Mouse (Mus musculus): ENCODE data around the gene Aars2.

DNA sequence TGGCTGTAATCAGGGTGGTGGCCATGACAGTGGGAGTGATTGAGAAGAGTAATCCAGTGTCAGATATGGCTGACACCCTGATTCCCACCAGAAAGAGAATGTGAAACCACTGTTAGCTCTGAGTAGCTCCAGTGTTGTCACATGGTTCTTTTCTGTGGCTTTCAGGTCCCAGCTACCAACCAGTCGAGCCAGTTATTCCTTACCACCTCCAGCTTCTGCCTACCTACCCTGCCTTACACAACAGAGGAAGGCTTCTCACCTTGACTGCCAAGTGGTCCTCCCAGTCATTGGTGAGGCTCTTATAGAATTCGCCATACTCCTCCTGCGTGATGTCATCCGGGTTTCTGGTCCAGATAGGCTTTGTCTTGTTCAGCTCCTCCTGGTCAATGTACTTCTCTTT is 63.4 kb downstream of the Aars2 start:
- TF ChIP-seq CTCF (IDR thresholded peaks at IDR 0.05; ENCODE audit: insufficient read depth, low read length) (no peak), POLR2A (IDR thresholded peaks at IDR 0.05; ENCODE audit: borderline replicate concordance, extremely low read depth, low read depth, low read length) (no peak)
